Mouse (Mus musculus) heart, embryonic 15.5 days (tissue): Measurements from ENCODE around the gene Gpr88. TPM values are rescaled to one million over a fixed set of nuclear protein-coding genes. Genes with fewer than 3 reads are reported as not detected.
A peak's percentile ranks its signal among the peaks of the same experiment; 100 is the strongest.

Experiments used
- ATAC-seq: fragments of 200-750 bp; cut with Nextera tagmentation; replicated peaks from 2 replicates; pipeline ENCODE4 v1.8.0; 2017; ENCODE audit warnings: low read depth, moderate TSS enrichment; ENCODE audit not compliant: insufficient number of reproducible peaks, insufficient read depth, low FRiP score
- H3K27ac ChIP-seq: fragments of 300-500 bp; sonication (generic); 2 replicates; pipeline ENCODE4 v1.5.1; 2015; ENCODE audit warnings: mild to moderate bottlenecking, inconsistent platforms
- H3K27me3 ChIP-seq: fragments of 300-500 bp; sonication (generic); 2 replicates; pipeline ENCODE4 v1.6.1; 2015; ENCODE audit warnings: inconsistent platforms
- H3K36me3 ChIP-seq: fragments of 300-500 bp; sonication (generic); 2 replicates; pipeline ENCODE4 v1.6.1; 2015; ENCODE audit warnings: mild to moderate bottlenecking, inconsistent platforms
- H3K4me1 ChIP-seq: fragments of 300-500 bp; sonication (generic); replicated peaks from 2 replicates; pipeline ENCODE4 v1.6.1; 2015; ENCODE audit warnings: inconsistent platforms
- H3K4me2 ChIP-seq: fragments of 300-500 bp; sonication (generic); 2 replicates; pipeline ENCODE4 v1.6.1; 2015; ENCODE audit warnings: inconsistent platforms, mild to moderate bottlenecking, moderate library complexity
- H3K4me3 ChIP-seq: fragments of 300-500 bp; sonication (generic); 2 replicates; pipeline ENCODE4 v1.5.1; 2015; ENCODE audit warnings: mild to moderate bottlenecking, inconsistent platforms
- H3K9ac ChIP-seq: fragments of 300-500 bp; sonication (generic); 2 replicates; pipeline ENCODE4 v1.6.1; 2015; ENCODE audit warnings: mild to moderate bottlenecking, inconsistent platforms
- H3K9me3 ChIP-seq: fragments of 300-500 bp; sonication (generic); replicated peaks from 2 replicates; pipeline ENCODE4 v1.6.1; 2016; ENCODE audit warnings: inconsistent platforms
- WGBS: fragments of 180-500 bp; shearing (Covaris S2); methylation state at CpG from one replicate; pipeline ENCODE4 v1.1.7; 2015; ENCODE audit warnings: mixed read lengths; 5-methylcytosine and 5-hydroxymethylcytosine counted together
- polyA plus RNA-seq: library from polyadenylated mRNA; unstranded; fragments of >200 nt; fragmentation: Nextera tagmentation; extraction: Ambion mirVana; gene quantifications from 2 replicates; pipeline ENCODE4 v1.2.1, GENCODE M21; 2015

The Gpr88 gene
- polyA plus RNA-seq, 1 experiment from 2014 or later, result 0.35 TPM

DNA sequence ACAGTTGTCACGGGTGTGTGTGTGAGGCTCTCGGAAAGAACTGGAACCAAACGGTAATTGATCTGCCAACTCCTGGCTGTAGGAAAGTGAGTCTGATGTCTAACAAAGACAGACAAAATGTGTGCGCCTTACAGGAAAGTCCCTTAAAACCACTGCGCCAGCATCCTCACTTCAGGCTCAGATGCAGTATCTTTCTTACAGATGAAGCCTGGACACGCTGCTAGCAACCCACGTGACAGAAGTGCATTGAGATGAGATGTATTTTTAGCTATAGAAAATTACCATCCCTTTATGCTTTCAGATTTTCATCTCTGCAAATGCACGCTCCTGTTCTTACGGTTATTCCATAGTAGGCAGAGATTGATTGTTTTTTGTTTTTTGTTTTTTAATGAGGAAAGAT lies 10.6 kb downstream of the Gpr88 start:
- no peak overlapping the region for H3K4me3 ChIP-seq
- 76% methylated on average over 9 of the region's 9 CpGs for WGBS
- H3K27ac ChIP-seq, result no peak overlapping the region
- no peak overlapping the region for H3K4me2 ChIP-seq
- no peaks in the 10 kb centered on the region for H3K36me3 ChIP-seq
- no peak for ATAC-seq
- H3K9ac ChIP-seq, result no peak overlapping the region
- no peaks in the 10 kb centered on the region for H3K4me1 ChIP-seq
- no peaks in the 10 kb centered on the region for H3K9me3 ChIP-seq
- H3K27me3 ChIP-seq, result no peaks in the 10 kb centered on the region

- WGBS, result 85% methylated on average over 5 of the region's 5 CpGs
- Histone ChIP-seq H3K9me3 (no peaks in the 10 kb centered on the region), H3K27ac (no peak overlapping the region), H3K4me2 (no peak overlapping the region), H3K36me3 (no peaks in the 10 kb centered on the region), H3K4me1 (no peaks in the 10 kb centered on the region), H3K9ac (no peak overlapping the region), H3K27me3 (no peaks in the 10 kb centered on the region), H3K4me3 (no peak overlapping the region)
- no peak for ATAC-seq
Observed at GRCm38 (mm10) chr3:116237527-116237926, 15.8 kb downstream of the Gpr88 start.

DNA sequence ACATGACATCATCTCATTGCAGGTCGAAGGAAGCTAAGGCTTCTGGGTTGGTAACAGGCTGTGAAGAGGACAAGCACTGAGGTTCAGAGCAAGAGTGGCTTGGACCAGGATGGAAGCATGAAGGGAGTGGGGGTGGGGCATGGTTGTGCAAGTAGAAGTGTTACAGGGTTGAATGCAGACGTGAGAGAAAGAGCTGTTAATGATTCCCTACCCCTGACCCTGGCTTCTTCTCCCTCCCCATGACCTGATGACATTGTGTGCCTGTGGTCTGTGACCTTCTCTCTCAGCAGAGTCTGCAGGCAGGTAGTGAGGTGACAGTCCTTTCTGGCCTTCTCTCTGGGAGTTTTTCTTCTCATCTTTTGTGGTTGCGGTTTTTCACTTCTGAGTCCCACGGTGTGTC lies 16.4 kb downstream of the Gpr88 start:
- no peak for ATAC-seq
- H3K27me3 ChIP-seq, result no peaks in the 10 kb centered on the region
- no peaks in the 10 kb centered on the region for H3K36me3 ChIP-seq
- H3K4me2 ChIP-seq, result no peak overlapping the region
- no peaks in the 10 kb centered on the region for H3K4me1 ChIP-seq
- no peak overlapping the region for H3K27ac ChIP-seq
- WGBS, result 76% methylated on average over 4 of the region's 4 CpGs
- H3K4me3 ChIP-seq, result no peak overlapping the region
- H3K9me3 ChIP-seq, result no peaks in the 10 kb centered on the region
- no peak overlapping the region for H3K9ac ChIP-seq

- 79% methylated on average over 3 of the region's 3 CpGs for WGBS
Observed at GRCm38 (mm10) chr3:116233515-116233914, 19.8 kb downstream of the Gpr88 start.

GRCm38 (mm10) chr3:116232763-116233162 lies 20.5 kb downstream of the Gpr88 start:
- Histone ChIP-seq H3K4me1 (no peaks in the 10 kb centered on the region), H3K9ac (no peak overlapping the region), H3K4me2 (no peak overlapping the region), H3K9me3 (no peaks in the 10 kb centered on the region), H3K4me3 (no peak overlapping the region), H3K36me3 (no peaks in the 10 kb centered on the region), H3K27ac (no peak overlapping the region), H3K27me3 (no peaks in the 10 kb centered on the region)
- no peak for ATAC-seq
- WGBS, result 76% methylated on average over 5 of the region's 5 CpGs

More at GRCm38 (mm10) chr3:116233515-116233914, 19.8 kb downstream of the Gpr88 start:
- no peaks in the 10 kb centered on the region for H3K27me3 ChIP-seq
- no peak overlapping the region for H3K4me2 ChIP-seq
- no peaks in the 10 kb centered on the region for H3K9me3 ChIP-seq
- H3K36me3 ChIP-seq, result no peaks in the 10 kb centered on the region
- no peak for ATAC-seq
- no peak overlapping the region for H3K9ac ChIP-seq
- H3K4me3 ChIP-seq, result no peak overlapping the region
- H3K4me1 ChIP-seq, result no peaks in the 10 kb centered on the region
- H3K27ac ChIP-seq, result no peak overlapping the region

DNA sequence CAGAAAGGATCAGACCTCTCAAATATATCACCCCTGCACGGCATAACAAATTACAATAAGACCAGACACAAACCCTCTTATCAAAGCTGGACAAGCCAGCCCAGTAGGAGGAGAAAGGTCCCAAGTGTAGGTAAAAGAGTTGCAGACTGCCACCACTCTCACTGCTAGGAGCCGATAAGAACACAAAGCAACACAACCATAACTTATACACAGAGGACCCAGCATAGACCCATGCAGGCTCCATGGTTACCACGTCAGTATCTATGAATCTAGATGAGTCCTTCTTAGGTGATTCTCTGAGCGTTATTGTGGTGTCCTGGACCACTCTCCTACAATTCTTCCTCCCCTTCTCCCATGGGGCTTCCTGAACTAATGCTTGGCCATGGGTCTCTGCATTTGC lies 24.0 kb downstream of the Gpr88 start:
- no peak for ATAC-seq
- H3K4me1 ChIP-seq, result no peaks in the 10 kb centered on the region
- no peaks in the 10 kb centered on the region for H3K9me3 ChIP-seq
- 61% methylated on average over 4 of the region's 4 CpGs for WGBS
- no peak overlapping the region for H3K27ac ChIP-seq
- no peaks in the 10 kb centered on the region for H3K36me3 ChIP-seq
- H3K4me2 ChIP-seq, result no peak overlapping the region
- no peaks in the 10 kb centered on the region for H3K27me3 ChIP-seq
- no peak overlapping the region for H3K4me3 ChIP-seq
- no peak overlapping the region for H3K9ac ChIP-seq

DNA sequence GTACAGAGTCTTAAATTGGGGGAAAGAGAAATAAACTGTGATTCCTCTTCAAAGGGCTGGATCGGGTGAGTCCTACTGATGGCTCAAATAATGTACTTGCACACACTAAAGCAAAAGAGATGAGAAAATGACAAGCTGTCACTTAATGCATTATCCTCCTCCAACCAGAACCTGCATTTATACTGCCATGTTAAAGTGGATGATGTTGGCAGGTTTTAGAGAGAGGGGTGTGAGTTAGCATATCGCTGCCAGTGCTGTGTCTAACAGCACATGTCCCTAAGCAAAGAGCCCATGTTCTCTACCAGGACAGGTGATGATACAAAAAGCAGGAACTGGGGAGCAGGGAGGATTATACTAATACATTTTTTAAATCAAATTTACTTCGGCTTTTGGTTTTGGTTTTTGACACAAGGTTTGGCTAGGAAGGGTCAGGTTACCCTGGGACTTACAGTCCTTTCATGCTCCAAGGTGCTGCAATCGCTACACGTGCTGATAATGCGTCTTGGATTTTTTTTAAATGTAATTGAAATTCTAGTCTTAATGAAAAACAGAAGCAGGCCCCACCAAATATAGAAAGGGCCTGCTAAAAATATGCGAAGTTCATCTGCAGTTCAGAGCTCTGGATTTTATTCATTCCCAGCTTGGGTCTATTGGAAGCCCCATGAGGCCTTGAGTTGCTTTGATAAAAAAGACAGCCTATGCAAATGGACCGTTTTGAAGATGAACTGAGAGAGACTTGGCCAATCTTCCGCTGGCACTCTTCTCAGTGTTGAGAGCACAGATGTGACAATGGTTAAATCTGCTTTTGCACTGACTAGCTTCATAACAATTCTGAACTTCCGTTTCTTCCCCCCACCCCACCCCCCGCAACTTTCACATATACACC lies 24.7 kb downstream of the Gpr88 start:
- H3K9me3 ChIP-seq, result no peaks in the 10 kb centered on the region
- no peaks in the 10 kb centered on the region for H3K4me1 ChIP-seq
- H3K4me3 ChIP-seq, result no peak overlapping the region
- H3K4me2 ChIP-seq, result no peak overlapping the region
- 59% methylated on average over 11 of the region's 11 CpGs for WGBS
- H3K27me3 ChIP-seq, result no peaks in the 10 kb centered on the region
- H3K36me3 ChIP-seq, result no peaks in the 10 kb centered on the region
- no peak overlapping the region for H3K27ac ChIP-seq
- no peak overlapping the region for H3K9ac ChIP-seq
- no peak for ATAC-seq

GRCm38 (mm10) chr3:116227383-116227782 lies 25.9 kb downstream of the Gpr88 start:
- no peak overlapping the region for H3K9ac ChIP-seq
- H3K36me3 ChIP-seq, result no peaks in the 10 kb centered on the region
- ATAC-seq, result no peak
- no peak overlapping the region for H3K27ac ChIP-seq
- H3K4me3 ChIP-seq, result no peak overlapping the region
- WGBS, result 69% methylated on average over 5 of the region's 5 CpGs
- H3K27me3 ChIP-seq, result no peaks in the 10 kb centered on the region
- H3K4me2 ChIP-seq, result no peak overlapping the region
- H3K9me3 ChIP-seq, result no peaks in the 10 kb centered on the region
- peaks cover 6% of the 10 kb centered on the region for H3K4me1 ChIP-seq

DNA sequence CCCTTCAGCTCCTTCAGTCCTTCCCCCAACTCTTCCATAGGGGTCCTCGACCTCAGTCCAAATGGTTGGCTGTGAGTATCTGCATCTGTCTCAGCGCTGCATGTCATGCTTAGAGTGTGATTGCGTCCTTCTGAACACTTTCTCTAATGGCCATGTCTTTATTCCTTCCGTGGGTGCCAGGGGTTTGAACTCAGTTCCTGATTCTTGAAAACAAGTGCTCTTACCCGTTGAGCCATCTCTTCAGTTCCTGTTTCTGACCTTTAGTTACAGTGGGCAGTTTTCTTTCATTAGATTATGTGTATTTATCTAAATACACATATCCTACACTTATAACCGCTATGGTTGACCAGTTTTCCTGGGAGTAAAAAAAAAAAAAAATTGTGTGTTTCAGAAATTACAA lies 26.4 kb downstream of the Gpr88 start:
- no peaks in the 10 kb centered on the region for H3K27me3 ChIP-seq
- H3K9ac ChIP-seq, result no peak overlapping the region
- no peaks in the 10 kb centered on the region for H3K9me3 ChIP-seq
- H3K27ac ChIP-seq, result no peak overlapping the region
- no peaks in the 10 kb centered on the region for H3K36me3 ChIP-seq
- no peak for ATAC-seq
- WGBS, result 78% methylated on average over 6 of the region's 6 CpGs
- H3K4me1 ChIP-seq, result peaks cover 8% of the 10 kb centered on the region
- no peak overlapping the region for H3K4me2 ChIP-seq
- H3K4me3 ChIP-seq, result no peak overlapping the region

GRCm38 (mm10) chr3:116222511-116223243 lies 30.6 kb downstream of the Gpr88 start:
- WGBS, result 27% methylated on average over 17 of the region's 17 CpGs
- Histone ChIP-seq H3K4me3 (peak overlapping the region; percentile 31), H3K4me2 (peak overlapping the region; percentile 47), H3K27ac (no peak overlapping the region), H3K9ac (no peak overlapping the region), H3K4me1 (peaks cover 10% of the 10 kb centered on the region), H3K9me3 (no peaks in the 10 kb centered on the region), H3K36me3 (no peaks in the 10 kb centered on the region), H3K27me3 (no peaks in the 10 kb centered on the region)
- no peak for ATAC-seq

DNA sequence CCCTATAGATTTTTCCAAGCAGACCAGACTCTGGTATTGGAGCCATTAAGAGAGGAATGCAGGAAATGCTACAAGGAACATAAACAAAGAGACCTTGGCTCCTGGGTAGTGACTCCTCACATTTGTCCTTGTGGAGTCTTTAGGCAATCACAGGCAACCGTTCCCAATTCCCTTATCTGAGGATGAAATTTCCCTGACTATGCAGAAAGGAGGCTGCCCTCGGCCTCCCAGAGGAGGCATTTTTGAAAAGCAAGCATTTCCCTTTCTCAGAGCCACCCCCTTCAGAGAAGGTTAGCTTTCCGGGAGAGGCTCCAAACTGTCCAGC lies 31.7 kb downstream of the Gpr88 start:
- no peak overlapping the region for H3K27ac ChIP-seq
- ATAC-seq, result no peak
- WGBS, result 33% methylated on average over 3 of the region's 3 CpGs

More for the DNA sequence above, 31.7 kb downstream of the Gpr88 start:
- no peak overlapping the region for H3K9ac ChIP-seq
- H3K27me3 ChIP-seq, result no peaks in the 10 kb centered on the region
- H3K4me2 ChIP-seq, result no peak overlapping the region
- peaks cover 10% of the 10 kb centered on the region for H3K4me1 ChIP-seq
- no peak overlapping the region for H3K4me3 ChIP-seq
- no peaks in the 10 kb centered on the region for H3K9me3 ChIP-seq
- H3K36me3 ChIP-seq, result no peaks in the 10 kb centered on the region
